Mouse (Mus musculus) ES-Bruce4 (cell line): ENCODE data around the gene Arpc5. TPM values are rescaled to one million over a fixed set of nuclear protein-coding genes. Genes with fewer than 3 reads are reported as not detected.

ENCODE experiments used
- H3K27ac ChIP-seq: 2 replicates; pipeline ENCODE4 v1.5.1; 2012; ENCODE audit warnings: low read length, inconsistent platforms; ENCODE audit not compliant: insufficient read depth
- H3K27me3 ChIP-seq: 2 replicates; pipeline ENCODE4 v1.6.1; 2012; ENCODE audit warnings: mild to moderate bottlenecking, low read length, inconsistent platforms; ENCODE audit not compliant: control insufficient read depth, poor library complexity, insufficient read depth, severe bottlenecking
- H3K36me3 ChIP-seq: 2 replicates; pipeline ENCODE4 v1.6.1; 2012; ENCODE audit warnings: inconsistent platforms, mild to moderate bottlenecking, low read length, moderate library complexity; ENCODE audit not compliant: control insufficient read depth, poor library complexity, insufficient read depth, severe bottlenecking
- H3K4me1 ChIP-seq: one replicate; pipeline ENCODE4 v1.8.1; 2011; ENCODE audit warnings: low read length; ENCODE audit not compliant: control insufficient read depth, insufficient read depth
- H3K4me3 ChIP-seq: 2 replicates; pipeline ENCODE4 v1.5.1; 2011; ENCODE audit warnings: low read depth, mild to moderate bottlenecking, low read length
- H3K9ac ChIP-seq: 2 replicates; pipeline ENCODE4 v1.6.1; 2012; ENCODE audit warnings: low read depth, mild to moderate bottlenecking, inconsistent platforms; ENCODE audit not compliant: poor library complexity, severe bottlenecking
- H3K9me3 ChIP-seq: replicated peaks from 2 replicates; pipeline ENCODE4 v1.6.1; 2012; ENCODE audit warnings: mild to moderate bottlenecking, low read length, inconsistent platforms; ENCODE audit not compliant: control insufficient read depth, poor library complexity, insufficient read depth, severe bottlenecking
- CTCF ChIP-seq: IDR thresholded peaks from one replicate; pipeline ENCODE4 v1.8.1; 2011; ENCODE audit warnings: low read depth, low read length
- EP300 ChIP-seq: IDR thresholded peaks from 2 replicates; pipeline ENCODE4 v1.6.1; 2011; ENCODE audit warnings: low read depth, low read length; ENCODE audit not compliant: insufficient read depth
- POLR2A ChIP-seq: IDR thresholded peaks from one replicate; pipeline ENCODE4 v1.8.1; 2011; ENCODE audit warnings: low read length; ENCODE audit not compliant: insufficient read depth
- polyA plus RNA-seq: library from polyadenylated mRNA; stranded (reverse); fragments of >200 nt; gene quantifications from 2 replicates; pipeline ENCODE4 v1.2.4, GENCODE M21; 2011; ENCODE audit warnings: low read depth; ENCODE audit not compliant: missing spikeins, insufficient read depth, insufficient read length

Arpc5 gene
- polyA plus RNA-seq, 1 experiment = 113 TPM

- H3K9me3 ChIP-seq = no peaks in the 10 kb centered on the region
- no peaks in the 10 kb centered on the region for H3K36me3 ChIP-seq
- no peak overlapping the region for H3K9ac ChIP-seq
- H3K4me1 ChIP-seq = no peaks in the 10 kb centered on the region
- H3K27me3 ChIP-seq = no peaks in the 10 kb centered on the region
- H3K27ac ChIP-seq = no peak overlapping the region
- no peak overlapping the region for H3K4me3 ChIP-seq
- TF ChIP-seq CTCF = no peak
- no peak for TF ChIP-seq POLR2A
- no peak for TF ChIP-seq EP300
These were observed 40.2 kb upstream of the Arpc5 start for GRCm38 (mm10) chr1:152726095-152726494.

GRCm38 (mm10) chr1:152727604-152728236, 38.6 kb upstream of the Arpc5 start:
- Histone ChIP-seq H3K27ac (no peak overlapping the region), H3K4me3 (no peak overlapping the region), H3K4me1 (no peaks in the 10 kb centered on the region), H3K9ac (no peak overlapping the region), H3K27me3 (no peaks in the 10 kb centered on the region), H3K9me3 (no peaks in the 10 kb centered on the region), H3K36me3 (no peaks in the 10 kb centered on the region)
- TF ChIP-seq POLR2A = no peak
- no peak for TF ChIP-seq CTCF
- no peak for TF ChIP-seq EP300

- H3K4me3 ChIP-seq = no peak overlapping the region
- H3K4me1 ChIP-seq = no peaks in the 10 kb centered on the region
- no peak for TF ChIP-seq POLR2A
- TF ChIP-seq EP300 = no peak
- no peak for TF ChIP-seq CTCF
- H3K27me3 ChIP-seq = no peaks in the 10 kb centered on the region
- H3K36me3 ChIP-seq = no peaks in the 10 kb centered on the region
- H3K9ac ChIP-seq = no peak overlapping the region
- H3K9me3 ChIP-seq = no peaks in the 10 kb centered on the region
- H3K27ac ChIP-seq = no peak overlapping the region
These were observed 27.5 kb upstream of the Arpc5 start for GRCm38 (mm10) chr1:152738793-152739192.

- Histone ChIP-seq H3K9ac (no peak overlapping the region), H3K4me1 (no peaks in the 10 kb centered on the region), H3K36me3 (no peaks in the 10 kb centered on the region), H3K4me3 (no peak overlapping the region), H3K27me3 (no peaks in the 10 kb centered on the region), H3K9me3 (no peaks in the 10 kb centered on the region), H3K27ac (no peak overlapping the region)
- TF ChIP-seq POLR2A (no peak), EP300 (no peak), CTCF (no peak)
These were observed 27.0 kb upstream of the Arpc5 start for GRCm38 (mm10) chr1:152739374-152739773.

GRCm38 (mm10) chr1:152743095-152743826, 23.1 kb upstream of the Arpc5 start:
- Histone ChIP-seq H3K27ac (no peak overlapping the region), H3K9me3 (no peaks in the 10 kb centered on the region), H3K27me3 (no peaks in the 10 kb centered on the region), H3K36me3 (no peaks in the 10 kb centered on the region), H3K9ac (no peak overlapping the region), H3K4me3 (no peak overlapping the region), H3K4me1 (no peaks in the 10 kb centered on the region)
- TF ChIP-seq EP300 = no peak
- TF ChIP-seq POLR2A = no peak
- no peak for TF ChIP-seq CTCF

GRCm38 (mm10) chr1:152746426-152746825, 19.9 kb upstream of the Arpc5 start:
- Histone ChIP-seq H3K36me3 (no peaks in the 10 kb centered on the region), H3K27ac (no peak overlapping the region), H3K9me3 (no peaks in the 10 kb centered on the region), H3K4me3 (no peak overlapping the region), H3K9ac (no peak overlapping the region), H3K27me3 (no peaks in the 10 kb centered on the region), H3K4me1 (no peaks in the 10 kb centered on the region)
- no peak for TF ChIP-seq EP300
- TF ChIP-seq POLR2A = no peak
- peak; percentile 66 for TF ChIP-seq CTCF
